Mouse (Mus musculus) heart, postnatal 10 days (tissue): Measurements from ENCODE around the gene Gm28051. TPM values are rescaled to one million over a fixed set of nuclear protein-coding genes. Genes with fewer than 3 reads are reported as not detected.
A peak's percentile ranks its signal among the peaks of the same experiment; 100 is the strongest.

Experiments used
- DNase-seq, 2 experiments: peaks; one replicate each; pipeline ENCODE4 v3.0.0; 2021
- intact Hi-C: fragments of 180-260 bp; cut with DNase I; formaldehyde crosslinking; loops from one replicate; pipeline ENCODE4 v1.15.1; 2025
- total RNA-seq, 2 experiments: library from RNA; stranded (reverse); gene quantifications; 2 replicates each; pipeline ENCODE4 v1.2.3; 2021

The Gm28051 gene
- total RNA-seq, 2 experiments from 2014 or later = not detected

DNA sequence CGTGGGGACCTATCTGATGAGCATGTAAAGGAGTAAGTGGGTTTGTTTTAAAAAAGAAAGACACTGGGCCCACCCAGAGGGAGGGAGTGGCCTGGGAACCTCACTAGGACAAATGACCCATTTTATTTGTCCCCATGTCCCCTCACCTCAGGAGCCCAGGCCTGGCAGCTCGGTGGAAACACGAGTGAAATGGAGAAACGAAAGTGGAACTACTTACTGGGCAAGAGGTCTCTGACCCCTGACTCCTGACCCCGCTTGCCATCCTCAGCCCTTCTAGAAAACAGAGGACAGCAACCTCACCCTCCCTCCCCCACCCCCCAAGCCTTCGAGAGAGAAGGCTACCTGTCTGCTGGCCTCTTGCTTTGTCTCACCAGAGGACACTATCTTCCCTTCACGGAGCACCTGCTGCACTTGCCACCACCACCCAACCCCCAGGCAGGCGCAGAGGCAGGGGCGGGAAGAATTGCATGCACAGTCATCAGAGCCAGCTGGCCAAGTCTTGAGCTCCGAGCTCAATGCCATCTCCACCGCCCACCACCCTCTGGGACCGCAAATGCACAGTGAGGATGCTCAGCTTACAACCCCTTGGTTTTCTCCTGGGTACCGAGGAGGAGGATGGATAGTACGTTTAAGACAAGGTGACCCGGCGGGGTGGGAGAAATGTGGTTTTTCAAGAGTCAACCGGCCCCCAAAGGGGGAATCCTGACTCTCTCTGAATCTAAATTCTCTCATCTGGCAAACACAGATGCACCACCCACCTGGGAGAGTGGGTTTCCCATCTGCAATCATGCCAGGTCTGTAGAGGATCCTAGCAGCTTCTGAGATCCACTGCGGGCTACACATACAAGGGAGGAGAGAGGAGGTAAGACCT, 62.0 kb downstream of the Gm28051 start:
- no peak for DNase-seq
- intact Hi-C loops = no loop called here

DNA sequence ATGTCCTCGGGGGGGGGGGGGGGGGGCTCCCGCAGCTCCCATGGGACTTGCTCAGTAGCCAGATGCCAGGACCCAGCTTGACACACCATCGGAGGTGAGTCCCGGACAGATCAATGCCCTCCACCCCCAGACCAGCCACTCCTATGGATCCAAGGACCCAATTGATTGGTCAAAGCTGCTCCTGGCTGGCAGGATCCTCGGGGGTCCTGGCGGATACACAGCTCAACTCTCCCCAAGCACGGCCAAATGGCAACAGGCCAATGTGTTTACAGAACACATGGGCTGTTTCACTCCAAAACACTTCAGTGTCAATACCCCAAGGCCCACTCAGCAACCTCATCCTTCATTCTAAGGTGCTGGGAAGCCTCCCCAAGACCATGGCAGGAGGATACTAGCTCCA, 65.8 kb downstream of the Gm28051 start:
- intact Hi-C loops = no loop called here
- DNase-seq = no peak

GRCm38 (mm10) chr12:102691180-102691579, 66.4 kb downstream of the Gm28051 start:
- intact Hi-C loops = no loop called here

DNA sequence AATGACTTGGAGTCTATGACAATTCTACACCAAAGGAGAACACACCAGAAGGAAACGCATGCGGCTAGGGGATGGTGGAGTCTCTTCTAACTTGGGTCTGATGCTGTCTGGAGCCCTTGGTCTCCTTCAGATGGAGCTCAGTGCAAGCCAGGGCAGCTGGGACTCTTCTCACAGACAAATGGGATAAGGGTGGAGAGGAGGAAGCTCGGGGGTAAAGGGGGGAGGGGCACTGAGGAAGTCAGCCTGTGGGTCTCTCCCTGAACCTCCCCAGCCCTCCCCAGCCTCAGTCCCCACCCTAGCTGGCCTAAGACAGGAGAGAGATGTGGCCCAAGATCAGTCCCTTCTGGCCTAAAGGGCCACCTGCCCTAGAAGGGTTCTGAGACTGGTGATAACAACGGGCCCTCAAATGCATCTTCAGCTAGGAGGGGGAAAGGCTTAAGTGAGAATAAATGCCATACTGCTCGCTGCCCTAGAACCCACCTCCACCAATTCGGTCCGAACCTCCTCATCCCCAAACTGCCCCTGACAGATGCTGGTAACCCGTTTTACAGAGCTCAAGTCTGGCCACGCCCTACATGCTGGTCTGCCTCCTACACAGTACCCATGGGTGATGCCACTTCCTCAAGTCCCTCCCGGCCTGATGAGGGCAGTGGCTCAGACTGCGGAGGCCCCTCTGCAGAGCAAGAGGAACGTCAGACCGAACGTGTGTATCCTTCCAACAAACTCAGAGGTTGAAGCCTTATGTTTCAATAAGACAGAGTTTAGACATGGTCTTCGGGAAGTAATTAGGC, 67.6 kb downstream of the Gm28051 start:
- intact Hi-C loops = no loop called here
- peak in 1 of 2 experiments; percentile 43 for DNase-seq

More at GRCm38 (mm10) chr12:102691180-102691579, 66.4 kb downstream of the Gm28051 start:
- DNase-seq = peak in 1 of 2 experiments; percentile 52

DNA sequence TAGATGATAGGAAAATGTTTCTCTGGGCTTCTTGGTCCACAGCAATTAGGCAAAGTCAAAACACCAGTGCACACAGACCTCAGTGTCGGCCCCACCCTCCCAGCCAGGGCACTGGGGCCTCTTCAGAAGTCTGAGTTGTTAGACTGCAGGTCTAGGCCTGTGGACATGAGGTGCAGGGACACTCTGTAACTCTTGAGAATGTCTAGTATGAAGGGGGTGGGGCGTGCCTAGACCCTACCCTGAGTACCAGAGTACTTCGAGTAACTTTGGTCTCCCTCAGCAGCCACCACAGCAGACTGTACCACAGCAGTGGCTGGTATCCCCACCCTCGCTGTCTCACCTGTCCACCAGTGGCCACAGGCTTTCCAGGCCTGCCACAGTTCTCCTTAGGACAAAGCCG, 71.2 kb downstream of the Gm28051 start:
- DNase-seq = no peak
- intact Hi-C loops = no loop called here

DNA sequence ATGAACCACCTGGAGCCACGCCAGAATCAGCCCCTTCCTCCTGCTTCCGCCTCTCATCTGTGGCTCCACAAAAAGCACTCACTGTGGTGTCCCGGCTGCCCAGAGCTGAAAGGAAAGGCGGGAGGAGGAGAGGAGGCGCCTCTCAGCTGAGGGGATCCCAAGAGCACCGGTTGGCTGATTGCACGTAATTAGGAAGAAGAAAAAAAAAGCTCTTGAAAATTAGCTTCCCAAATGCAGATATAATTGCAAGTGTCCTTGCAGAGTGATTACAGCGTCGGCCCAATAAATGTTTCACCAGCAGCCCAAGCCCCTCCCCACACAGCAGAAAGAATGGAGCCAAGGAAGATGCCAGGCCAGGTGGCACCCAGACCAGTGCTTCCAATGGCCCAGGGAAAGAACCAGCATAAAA, 72.0 kb downstream of the Gm28051 start:
- intact Hi-C loops = no loop called here

DNA sequence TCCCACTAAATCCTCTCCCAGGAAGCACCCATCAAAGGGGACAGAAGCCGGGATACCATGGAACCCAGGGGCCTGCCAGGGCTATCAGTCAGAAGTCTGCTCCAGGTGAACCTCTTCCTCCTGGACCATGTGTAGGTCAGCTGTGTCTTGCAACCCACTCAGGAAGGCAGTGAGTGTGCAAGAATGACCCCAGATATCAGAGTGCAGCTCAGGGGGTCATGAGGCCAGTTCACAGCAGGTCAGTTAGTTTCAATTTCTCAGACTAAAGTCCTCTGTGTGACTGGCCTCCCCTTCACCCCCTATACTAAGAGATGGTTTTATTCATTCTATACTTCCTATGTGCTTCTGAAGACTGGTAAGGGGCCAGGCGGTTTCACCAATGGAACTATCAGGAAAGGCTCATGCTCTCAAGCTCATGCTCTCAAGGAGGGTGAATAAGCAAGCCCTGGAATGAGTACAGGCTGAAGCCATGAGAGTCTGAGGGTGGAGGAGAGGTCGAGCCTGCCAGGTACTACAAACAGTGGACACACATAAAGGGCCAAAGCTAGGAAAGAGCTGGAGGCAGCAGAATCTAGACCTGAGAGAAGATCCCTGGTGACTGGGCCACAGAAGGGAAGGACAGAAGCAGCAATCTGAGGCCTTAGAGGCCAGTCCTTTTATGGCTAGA, 72.7 kb downstream of the Gm28051 start:
- DNase-seq = no peak
- intact Hi-C loops = no loop called here

More for the DNA sequence above, 72.0 kb downstream of the Gm28051 start:
- no peak for DNase-seq

- intact Hi-C loops = no loop called here
Observed at GRCm38 (mm10) chr12:102683979-102684378, 73.6 kb downstream of the Gm28051 start.

GRCm38 (mm10) chr12:102683438-102683837, 74.1 kb downstream of the Gm28051 start:
- no peak for DNase-seq
- intact Hi-C loops = no loop called here

More at GRCm38 (mm10) chr12:102683979-102684378, 73.6 kb downstream of the Gm28051 start:
- no peak for DNase-seq

DNA sequence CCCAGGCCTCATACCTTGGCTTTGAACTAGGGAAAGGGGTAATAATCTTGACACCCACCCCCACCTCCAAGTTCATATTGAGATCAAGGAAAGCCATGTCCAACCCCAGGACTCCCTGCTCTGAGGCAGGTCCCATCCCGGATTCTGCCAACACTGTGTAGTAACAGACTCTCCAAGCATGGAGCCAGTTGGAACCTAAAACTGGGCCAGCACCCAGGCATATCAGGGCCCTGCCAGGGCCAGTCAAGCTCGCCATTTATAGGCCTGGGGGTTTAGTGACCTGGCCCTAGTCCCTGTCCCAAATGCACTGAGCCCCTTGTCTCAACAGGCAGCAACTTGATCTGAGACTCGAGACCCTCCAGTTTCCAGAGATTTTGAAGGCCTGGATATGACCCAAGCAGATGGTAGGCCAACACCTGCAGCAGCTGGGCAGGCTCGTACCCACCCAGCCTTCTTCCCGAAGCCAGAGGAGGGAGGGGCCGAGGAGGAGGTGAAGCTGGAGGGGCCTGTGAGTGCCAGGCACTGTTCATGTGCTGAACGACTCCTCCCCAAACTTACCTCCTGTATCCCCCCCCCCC, 74.8 kb downstream of the Gm28051 start:
- intact Hi-C loops = no loop called here
- DNase-seq = peak in 1 of 2 experiments; percentile 43

GRCm38 (mm10) chr12:102682085-102682484, 75.5 kb downstream of the Gm28051 start:
- DNase-seq = peak; percentile 73 to 77
- intact Hi-C loops = no loop called here

GRCm38 (mm10) chr12:102681590-102681989, 76.0 kb downstream of the Gm28051 start:
- peak in 1 of 2 experiments; percentile 49 for DNase-seq

GRCm38 (mm10) chr12:102678820-102679219, 78.7 kb downstream of the Gm28051 start:
- intact Hi-C loops = loop anchor here (5.0 kb wide), 1 partner anchor 87 kb away; no protein-coding TSS in a partner anchor
- DNase-seq = no peak

More at GRCm38 (mm10) chr12:102681590-102681989, 76.0 kb downstream of the Gm28051 start:
- intact Hi-C loops = no loop called here

- intact Hi-C loops = loop anchor here (5.0 kb wide), 1 partner anchor 85 kb away; no protein-coding TSS in a partner anchor
- peak in 1 of 2 experiments; percentile 48 for DNase-seq
Observed at GRCm38 (mm10) chr12:102677089-102677488, 80.5 kb downstream of the Gm28051 start.

- no peak for DNase-seq
- intact Hi-C loops = no loop called here
Observed at GRCm38 (mm10) chr12:102674556-102674955, 83.0 kb downstream of the Gm28051 start.

DNA sequence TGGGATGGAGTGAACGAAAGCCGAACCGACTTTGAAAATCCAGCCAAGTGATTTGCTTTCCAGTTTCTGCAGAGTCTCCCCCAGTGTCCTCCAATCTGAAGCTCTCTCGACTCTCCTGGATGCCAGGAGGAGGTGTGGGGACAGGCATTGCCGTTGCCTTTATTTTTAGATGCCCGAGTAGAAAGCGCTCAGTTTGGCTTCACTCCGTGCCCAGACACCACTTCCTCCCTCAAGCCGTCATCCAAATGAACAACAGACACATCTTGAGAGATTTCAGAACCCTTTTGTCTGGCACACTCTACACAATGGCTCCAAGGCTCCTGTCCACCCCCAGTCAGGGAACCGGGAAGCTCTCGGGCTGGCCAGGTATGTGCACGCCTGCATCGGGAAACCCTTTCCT, 83.4 kb downstream of the Gm28051 start:
- no peak for DNase-seq
- intact Hi-C loops = no loop called here

DNA sequence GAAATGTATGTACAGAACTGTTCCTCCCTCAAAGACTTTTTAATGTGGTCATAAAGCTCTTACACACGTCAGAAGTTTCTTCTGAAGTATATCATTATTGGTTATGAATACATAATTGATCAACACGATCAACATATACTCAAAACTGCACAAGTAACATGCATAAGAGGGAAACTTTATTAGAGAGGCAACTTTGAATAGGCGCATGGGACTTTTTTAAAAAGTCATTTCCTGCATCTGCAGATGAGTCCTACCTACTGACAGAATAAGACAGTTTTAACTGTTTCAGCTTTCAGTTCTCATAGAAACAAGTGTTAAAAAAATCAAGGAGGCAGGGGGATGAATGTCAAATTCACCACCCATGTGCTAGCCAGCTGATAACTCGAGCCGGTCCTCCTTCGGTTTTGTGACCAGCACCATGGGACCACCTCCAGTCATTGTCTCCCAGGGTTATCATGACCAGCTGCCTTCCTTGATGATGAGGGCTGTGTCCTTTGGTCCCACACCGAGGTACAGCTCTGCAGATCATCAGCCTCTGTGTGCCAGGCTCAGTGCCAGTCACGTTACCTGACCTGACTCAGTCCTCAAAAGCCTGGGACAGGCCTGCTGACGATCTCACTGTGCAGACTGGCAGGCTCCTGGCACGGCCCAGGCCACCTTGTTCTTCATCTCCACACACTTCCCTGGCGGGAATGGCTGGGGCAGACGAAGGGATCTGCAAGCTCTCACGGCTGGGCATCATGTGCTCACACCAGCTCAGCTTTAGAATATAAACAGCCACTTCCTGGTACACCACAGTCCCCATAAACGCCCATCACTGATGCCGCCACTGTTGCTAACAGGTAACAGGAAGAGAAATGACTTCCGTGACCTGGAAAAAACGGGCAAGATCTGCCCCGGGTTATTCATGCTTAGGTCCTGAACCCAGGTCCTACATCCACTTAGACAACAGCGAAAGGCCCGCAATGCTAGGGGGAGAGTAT, 84.4 kb downstream of the Gm28051 start:
- peak; percentile 46 to 69 for DNase-seq
- intact Hi-C loops = no loop called here

- no peak for DNase-seq
Observed at GRCm38 (mm10) chr12:102672176-102672575, 85.4 kb downstream of the Gm28051 start.

DNA sequence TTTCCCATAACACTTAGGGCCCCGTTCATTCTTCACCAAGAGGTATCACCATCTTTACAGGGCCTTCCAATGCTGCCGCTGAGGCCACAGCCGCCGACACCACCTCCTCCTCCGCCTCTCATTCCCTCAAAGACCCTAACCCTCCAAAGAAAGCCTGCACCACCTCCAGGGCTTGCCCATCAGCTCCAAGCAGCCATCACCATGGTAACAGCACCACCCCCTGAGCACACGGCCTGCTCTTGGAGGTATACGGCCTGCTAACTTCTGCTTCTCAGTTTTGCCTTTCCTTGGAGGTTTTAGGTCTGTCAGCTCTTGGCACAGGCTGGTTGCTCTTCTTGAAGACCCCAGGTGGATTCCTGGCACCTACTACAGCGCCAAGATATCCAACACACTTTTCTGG, 86.7 kb downstream of the Gm28051 start:
- intact Hi-C loops = loop anchor here (1.0 kb wide), 1 partner anchor 13 kb away; no protein-coding TSS in a partner anchor
- no peak for DNase-seq

More at GRCm38 (mm10) chr12:102672176-102672575, 85.4 kb downstream of the Gm28051 start:
- intact Hi-C loops = no loop called here
